Mouse (Mus musculus) kidney, adult 2 months (tissue): ENCODE measurements at regions not wholly inside any gene's neighbourhood (a gene's known extent, or its start where the extent isn't known, plus 50 kb on each side); places are given as distances from the start of the nearest gene placed in this dataset.

Experiments used
- DNase-seq: peaks from one replicate; pipeline ENCODE4 v3.0.0; 2021
- H3K27ac ChIP-seq: fragments of 200-500 bp; 2 replicates; pipeline ENCODE4 v1.5.1; 2012; ENCODE audit warnings: low read depth, low read length, control low read depth, inconsistent platforms; ENCODE audit not compliant: insufficient read depth
- H3K27me3 ChIP-seq: fragments of 200-500 bp; replicated peaks from 2 replicates; pipeline ENCODE4 v1.6.1; 2012; ENCODE audit warnings: mild to moderate bottlenecking, moderate library complexity, low read length, inconsistent platforms; ENCODE audit not compliant: control insufficient read depth, insufficient read depth
- H3K36me3 ChIP-seq: fragments of 200-500 bp; 2 replicates; pipeline ENCODE4 v1.6.1; 2012; ENCODE audit warnings: mild to moderate bottlenecking, moderate library complexity, low read length, inconsistent platforms; ENCODE audit not compliant: control insufficient read depth, insufficient read depth
- H3K4me1 ChIP-seq: fragments of 200-500 bp; 2 replicates; pipeline ENCODE4 v1.6.1; 2011; ENCODE audit warnings: low read length; ENCODE audit not compliant: control insufficient read depth, insufficient read depth
- H3K4me3 ChIP-seq: fragments of 200-500 bp; 2 replicates; pipeline ENCODE4 v1.5.1; 2011; ENCODE audit warnings: mild to moderate bottlenecking, low read depth, low read length, control low read depth; ENCODE audit not compliant: insufficient read depth
- CTCF ChIP-seq: fragments of 200-500 bp; conservative IDR thresholded peaks from 2 replicates; pipeline ENCODE4 v1.5.1; 2011; ENCODE audit warnings: low read depth, mild to moderate bottlenecking, control low read depth, low read length, moderate library complexity, mixed read lengths; ENCODE audit not compliant: insufficient read depth, insufficient read length
- POLR2A ChIP-seq: fragments of 200-500 bp; IDR thresholded peaks from one replicate; pipeline ENCODE4 v1.6.1; 2011; ENCODE audit warnings: low read depth, low read length, control low read depth
- WGBS: fragments of 180-500 bp; shearing (Covaris S2); methylation state at CpG from one replicate; pipeline ENCODE4 v1.1.7; 2018; 5-methylcytosine and 5-hydroxymethylcytosine counted together

- no peaks in the 10 kb centered on the region for H3K4me1 ChIP-seq
- TF ChIP-seq CTCF (no peak), POLR2A (no peak)
- WGBS: 92% methylated on average over 6 of the region's 6 CpGs
- H3K4me3 ChIP-seq: no peak overlapping the region
- DNase-seq: no peak
- H3K27ac ChIP-seq: no peak overlapping the region
- H3K36me3 ChIP-seq: no peaks in the 10 kb centered on the region
- H3K27me3 ChIP-seq: no peaks in the 10 kb centered on the region
These were observed 57.1 kb upstream of the Sash1 start for GRCm38 (mm10) chr10:8942967-8943471.

GRCm38 (mm10) chr10:8936369-8936768 lies 50.5 kb upstream of the Sash1 start:
- Histone ChIP-seq H3K4me3 (no peak overlapping the region), H3K27ac (no peak overlapping the region), H3K27me3 (no peaks in the 10 kb centered on the region), H3K4me1 (peaks cover 14% of the 10 kb centered on the region), H3K36me3 (no peaks in the 10 kb centered on the region)
- DNase-seq: no peak
- WGBS: 54% methylated on average over 4 of the region's 4 CpGs
- TF ChIP-seq POLR2A (no peak), CTCF (no peak)
